Comparison of ENCODE assay signal across 8 mouse cellular contexts in the genomic region with DNA sequence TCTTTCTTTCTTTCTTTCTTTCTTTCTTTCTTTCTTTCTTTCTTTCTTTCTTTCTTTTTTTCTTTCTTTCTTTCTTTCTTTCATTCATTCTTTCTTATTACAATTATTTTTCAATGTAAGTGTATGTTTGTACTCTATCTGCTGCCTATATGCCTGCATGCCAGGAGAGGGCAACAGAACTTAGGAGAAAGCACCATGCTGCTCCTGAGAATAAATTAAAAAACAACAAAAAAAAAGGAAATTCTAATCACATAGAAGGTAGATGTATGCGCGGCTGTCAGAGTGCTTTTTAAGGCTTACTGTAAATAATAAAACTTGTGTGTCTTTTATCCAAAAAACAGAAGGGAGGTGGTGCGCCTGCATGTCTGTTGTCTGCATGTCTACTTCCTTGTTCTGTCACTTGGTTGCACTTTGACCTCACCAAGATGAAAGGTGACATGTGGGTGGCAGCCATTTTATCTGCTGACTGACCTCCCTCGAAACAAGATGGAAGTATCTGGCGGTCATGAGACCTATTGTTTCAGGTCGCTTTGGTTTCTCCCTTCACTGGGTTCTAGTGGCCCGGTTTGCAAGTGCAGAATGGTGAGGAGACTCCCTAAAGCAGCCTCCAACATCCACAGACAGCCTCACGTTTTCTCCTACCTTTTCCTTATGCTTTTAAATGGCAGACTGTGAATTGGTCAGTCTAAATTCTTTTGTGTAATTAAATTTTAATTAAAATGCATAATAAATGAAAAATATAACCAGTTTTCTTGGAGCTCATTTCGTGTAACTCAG.
DNase-seq lines count a peak whose midpoint lies in the region; ATAC-seq and TF ChIP-seq lines count a peak whose summit lies in the region.
"Not testable (repeated sequence)": the region's sequence is repeated elsewhere in the genome, so short reads cannot be mapped to it uniquely, and the experiment has no call there.

No protein-coding gene starts in this region.

- WGBS in embryonic facial prominence, embryonic 14.5 days, result 77% methylated on average over 8 of the region's 9 CpGs
- WGBS in heart, embryonic 12.5 days, result 65% methylated on average over 8 of the region's 9 CpGs
- 76% methylated on average over 9 of the region's 9 CpGs for WGBS in spleen, adult 2 months

- not testable (repeated sequence) for H3K4me1 ChIP-seq in embryonic facial prominence, embryonic 14.5 days (ENCODE audit: control insufficient read depth, insufficient read depth, low read length); heart, embryonic 12.5 days (replicated peaks); spleen, adult 2 months (ENCODE audit: control insufficient read depth, insufficient read depth, insufficient read length)

- not testable (repeated sequence) for H3K4me2 ChIP-seq in embryonic facial prominence, embryonic 14.5 days (ENCODE audit: low read depth, low read length); heart, embryonic 12.5 days

- not testable (repeated sequence) for H3K36me3 ChIP-seq in embryonic facial prominence, embryonic 14.5 days (ENCODE audit: control insufficient read depth, insufficient read depth, low read length); heart, embryonic 12.5 days; spleen, adult 2 months (ENCODE audit: control insufficient read depth, insufficient read depth, low read length)

- not testable (repeated sequence) for H3K9ac ChIP-seq in embryonic facial prominence, embryonic 14.5 days (ENCODE audit: low read depth, low read length); heart, embryonic 12.5 days

- not testable (repeated sequence) for TF ChIP-seq POLR2A in spleen, adult 2 months (IDR thresholded peaks at IDR 0.05; ENCODE audit: low read depth, low read length)

- intact Hi-C loops in left cerebral cortex, postnatal 4 days (cut with DNase I), result not testable (repeated sequence)

- H3K4me3 ChIP-seq in embryonic facial prominence, embryonic 14.5 days (ENCODE audit: low read depth, low read length); heart, embryonic 12.5 days; spleen, adult 2 months (ENCODE audit: extremely low read depth, insufficient read depth, insufficient read length): not testable (repeated sequence)

- H3K27me3 ChIP-seq in embryonic facial prominence, embryonic 14.5 days (replicated peaks; ENCODE audit: control insufficient read depth, insufficient read depth, low read length); heart, embryonic 12.5 days (replicated peaks); spleen, adult 2 months (ENCODE audit: control insufficient read depth, insufficient read depth, low read length): not testable (repeated sequence)

- ATAC-seq in embryonic facial prominence, embryonic 14.5 days (ENCODE audit: low read depth), result peak; percentile 71; the same call in 1 of the 2 replicates
- ATAC-seq in heart, embryonic 12.5 days (ENCODE audit: insufficient number of reproducible peaks, low FRiP score), result peak; percentile 85
- 0 out of 2 replicates have a peak, but pooled peaks have one; percentile 20 for ATAC-seq in megakaryocyte, adult 5-6 weeks (ENCODE audit: poor library complexity, severe bottlenecking)

- DNase-seq in 3134 (ENCODE audit: extremely low read depth, insufficient read length, low spot score), result peak; percentile 26
- DNase-seq in adrenal gland, adult 8-10 months, result peak; percentile 15
- not testable (repeated sequence) for DNase-seq in embryonic facial prominence, embryonic 14.5 days (ENCODE audit: low spot score)
- DNase-seq in kidney, adult 9 months, result peak; percentile 32
- DNase-seq in left cerebral cortex, postnatal 4 days, result peak; percentile 20
- peak; percentile 8 to 37 for DNase-seq in spleen, adult 2 months (ENCODE audit: low read depth in 1 of 2, low spot score in 2 of 2)

- not testable (repeated sequence) for H3K9me3 ChIP-seq in embryonic facial prominence, embryonic 14.5 days (ENCODE audit: control insufficient read depth, low read length); heart, embryonic 12.5 days (replicated peaks)

- TF ChIP-seq CTCF in spleen, adult 2 months (IDR thresholded peaks at IDR 0.05; ENCODE audit: extremely low read depth, insufficient read depth, insufficient read length, insufficient replicate concordance), result not testable (repeated sequence)

- not testable (repeated sequence) for H3K27ac ChIP-seq in embryonic facial prominence, embryonic 14.5 days (replicated peaks; ENCODE audit: low read depth, low read length); heart, embryonic 12.5 days (ENCODE audit: poor library complexity, severe bottlenecking); spleen, adult 2 months (ENCODE audit: insufficient read depth, low read length)

Comparison
In these comparisons a context has a peak if more than half of its experiments do, and no peak if none do; other contexts are left out.
1. ATAC-seq: peak in every context shown above with its lines; median percentile 85 in heart, embryonic 12.5 days; 71 in embryonic facial prominence, embryonic 14.5 days; 20 in megakaryocyte, adult 5-6 weeks.